Mouse (Mus musculus) kidney, postnatal 10 days (tissue): ENCODE measurements around the gene Cabp2.
"Not testable (repeated sequence)": the region's sequence is repeated elsewhere in the genome, so short reads cannot be mapped to it uniquely, and the experiment has no call there.

ENCODE experiments used
- DNase-seq: peaks from one replicate; pipeline ENCODE4 v3.0.0; 2021; ENCODE audit warnings: mixed read lengths

Gene Cabp2

DNA sequence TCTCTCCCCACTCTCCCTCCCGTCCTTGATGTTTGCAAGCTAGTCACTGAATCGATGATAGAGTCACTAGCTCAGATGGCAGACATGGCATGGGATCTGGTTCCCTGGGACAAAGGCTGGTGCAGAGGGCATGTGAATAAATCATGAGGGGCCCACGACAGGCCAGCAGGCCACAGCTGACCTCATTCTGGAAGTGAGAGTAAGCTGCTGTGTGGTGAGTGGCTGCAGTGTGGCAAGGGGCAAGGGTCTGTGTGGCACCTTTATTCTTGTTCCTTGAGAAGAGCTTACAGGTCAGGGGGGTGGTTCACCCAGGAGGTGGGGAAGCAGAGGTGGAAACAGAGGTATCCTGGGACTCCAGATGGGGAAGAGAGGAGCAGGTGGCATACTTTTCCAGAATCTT lies at the start of gene Cabp2:
Gene Cabp2, plus strand, starts transcription at position 185 of the 400 bp plus-strand sequence.
- no peak for DNase-seq

GRCm38 (mm10) chr19:4032668-4033067 lies 48.7 kb upstream of the Cabp2 start:
- no peak for DNase-seq

DNA sequence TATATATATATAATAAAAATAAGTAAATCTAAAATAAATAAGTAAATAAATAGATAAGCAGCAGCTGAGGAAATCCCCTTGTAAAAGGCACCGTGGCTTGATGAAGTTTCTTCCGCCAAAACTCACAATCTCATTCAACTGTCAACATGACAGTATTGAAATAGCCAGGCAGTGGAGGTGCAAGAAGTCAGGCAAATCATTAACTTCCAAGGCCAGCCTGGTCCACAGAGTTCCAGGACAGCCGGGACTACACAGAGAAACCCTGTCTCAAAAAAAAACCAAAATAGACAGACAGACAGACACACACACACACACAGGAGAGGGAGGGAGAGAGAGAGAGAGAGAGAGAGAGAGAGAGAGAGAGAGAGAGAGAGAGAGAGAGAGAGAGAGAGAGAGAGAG lies 48.1 kb upstream of the Cabp2 start:
- DNase-seq, result peak; percentile 43

DNA sequence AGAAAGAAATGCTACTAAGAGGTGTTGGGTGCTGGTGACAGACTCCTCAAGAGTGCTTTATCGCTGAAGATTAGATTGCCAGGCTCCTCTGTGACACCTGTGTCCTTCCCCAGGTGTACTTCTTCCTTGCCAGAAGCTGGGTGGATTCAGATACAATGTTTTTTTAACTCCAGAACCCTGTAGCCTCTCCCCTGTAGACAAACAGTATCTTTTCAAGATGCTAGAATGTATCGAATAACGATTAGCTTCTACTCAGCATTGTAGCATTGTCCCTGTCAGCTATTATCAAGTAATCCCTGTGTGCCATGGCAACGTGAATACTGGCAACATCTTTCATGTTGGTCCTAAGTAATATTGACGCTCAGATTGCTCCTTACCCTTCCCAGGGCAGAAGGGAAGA lies 47.6 kb upstream of the Cabp2 start:
- DNase-seq, result no peak

DNA sequence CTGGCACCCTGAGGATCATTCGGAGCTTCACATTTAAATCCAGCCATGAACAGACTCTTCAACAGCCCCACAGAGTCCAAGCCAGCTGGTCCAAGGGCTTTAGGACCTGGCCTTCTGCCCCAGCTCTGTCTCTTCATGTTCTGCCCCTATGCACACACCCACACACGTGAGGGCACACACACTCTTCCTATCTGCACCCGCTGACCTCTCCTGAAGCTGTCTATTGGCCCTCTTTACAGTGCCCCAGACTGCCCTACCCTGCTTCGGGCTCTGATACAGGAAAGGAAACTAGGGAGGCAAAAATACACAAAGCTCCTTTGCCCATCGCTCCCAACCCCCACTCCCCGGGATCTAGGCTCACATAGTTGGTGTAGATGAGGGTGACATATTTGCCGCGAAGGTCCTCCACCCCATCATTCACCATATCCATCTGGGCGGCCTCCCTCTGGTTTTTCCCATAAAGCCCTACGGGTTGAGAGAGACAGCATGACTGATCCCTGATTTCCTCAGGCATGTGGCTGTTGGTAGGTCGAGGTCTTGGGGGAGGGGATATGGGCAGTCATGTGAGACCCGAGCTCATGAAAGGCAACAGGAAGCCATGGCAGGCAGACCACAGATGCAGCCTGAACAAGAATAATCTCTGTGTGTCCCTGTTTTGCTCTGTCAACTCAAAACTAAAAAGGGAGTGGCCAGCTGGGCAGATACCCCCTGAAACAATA lies 44.9 kb upstream of the Cabp2 start:
- no peak for DNase-seq

DNA sequence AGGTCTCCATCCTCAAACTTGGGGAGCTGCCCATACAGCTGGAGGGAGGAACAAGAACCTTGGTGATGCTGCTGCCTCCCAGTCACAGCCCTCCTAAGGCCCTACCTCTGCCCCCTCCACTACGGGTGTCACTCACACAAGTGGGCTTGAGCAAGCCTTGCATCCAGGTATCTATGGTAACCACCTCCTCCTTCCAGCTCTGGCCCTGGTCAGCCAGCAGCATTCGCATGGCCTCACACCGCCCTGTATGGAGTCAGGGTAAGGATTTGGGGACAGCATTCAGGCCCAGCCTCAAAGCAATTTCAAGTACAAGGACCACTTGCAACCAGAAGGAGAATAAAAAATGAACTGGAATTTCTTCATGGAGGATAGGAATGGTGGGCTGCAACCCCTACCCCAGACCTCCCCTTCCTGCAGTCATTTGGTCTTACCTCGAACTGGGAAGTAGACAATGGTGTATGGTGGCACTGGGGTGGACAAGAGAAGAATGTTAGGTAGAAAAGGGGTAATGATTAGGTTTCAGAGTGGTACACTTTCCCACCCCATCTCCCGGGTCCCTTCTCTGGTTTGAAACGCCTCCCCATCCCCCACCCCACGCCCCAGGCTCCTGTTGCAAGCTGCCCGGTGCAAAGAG lies 44.1 kb upstream of the Cabp2 start:
- not testable (repeated sequence) for DNase-seq

DNA sequence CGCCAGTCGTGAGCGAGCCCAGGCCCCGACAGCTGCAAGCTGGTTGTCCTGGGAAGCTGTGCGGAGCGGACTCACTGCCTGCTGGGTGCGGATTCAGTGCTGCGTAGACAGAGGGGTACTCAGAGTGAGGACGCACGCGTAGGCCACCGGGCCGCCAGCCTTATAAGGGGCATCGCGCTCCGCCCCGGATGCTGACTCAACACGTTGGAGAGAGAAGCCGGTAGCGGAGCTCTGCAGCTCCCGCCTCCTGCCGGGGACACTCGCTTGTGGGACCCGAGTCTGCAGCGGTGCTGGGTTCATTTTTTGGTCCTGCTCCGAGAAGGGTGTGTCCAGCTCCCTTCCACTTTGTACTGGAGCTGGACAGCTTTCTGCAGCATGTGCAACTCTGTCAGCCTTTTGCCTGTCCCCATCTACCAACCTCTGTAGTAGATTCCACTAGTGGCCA lies 43.6 kb upstream of the Cabp2 start, which contains the start of gene Gstp1:
Gene Gstp1, minus strand, starts transcription at position 198 of the 445 bp plus-strand sequence.
- peak; percentile 92 for DNase-seq

DNA sequence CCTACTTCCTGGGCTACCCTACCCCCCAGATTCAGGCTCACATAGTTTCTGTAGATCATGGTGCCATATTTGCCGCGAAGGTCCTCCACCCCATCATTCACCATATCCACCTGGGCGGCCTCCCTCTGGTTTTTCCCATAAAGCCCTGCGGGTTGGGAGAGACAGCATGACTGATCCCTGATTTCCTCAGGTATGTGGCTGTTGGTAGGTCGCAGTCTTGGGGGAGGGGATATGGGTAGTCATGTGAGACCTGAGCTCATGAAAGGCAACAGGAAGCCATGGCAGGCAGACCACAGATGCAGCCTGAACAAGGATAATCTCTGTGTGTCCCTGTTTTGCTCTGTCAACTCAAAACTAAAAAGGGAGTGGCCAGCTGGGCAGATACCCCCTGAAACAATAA lies 40.4 kb upstream of the Cabp2 start:
- not testable (repeated sequence) for DNase-seq

DNA sequence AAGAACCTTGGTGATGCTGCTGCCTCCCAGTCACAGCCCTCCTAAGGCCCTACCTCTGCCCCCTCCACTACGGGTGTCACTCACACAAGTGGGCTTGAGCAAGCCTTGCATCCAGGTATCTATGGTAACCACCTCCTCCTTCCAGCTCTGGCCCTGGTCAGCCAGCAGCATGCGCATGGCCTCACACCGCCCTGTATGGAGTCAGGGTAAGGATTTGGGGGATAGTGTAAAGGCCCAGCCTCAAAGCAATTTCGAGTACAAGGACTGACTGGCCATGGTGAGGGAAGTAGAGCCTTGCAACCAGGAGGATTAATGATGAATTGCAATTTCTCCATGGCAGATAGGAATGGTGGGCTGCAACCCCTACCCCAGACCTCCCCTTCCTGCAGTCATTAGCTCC lies 39.9 kb upstream of the Cabp2 start:
- not testable (repeated sequence) for DNase-seq

DNA sequence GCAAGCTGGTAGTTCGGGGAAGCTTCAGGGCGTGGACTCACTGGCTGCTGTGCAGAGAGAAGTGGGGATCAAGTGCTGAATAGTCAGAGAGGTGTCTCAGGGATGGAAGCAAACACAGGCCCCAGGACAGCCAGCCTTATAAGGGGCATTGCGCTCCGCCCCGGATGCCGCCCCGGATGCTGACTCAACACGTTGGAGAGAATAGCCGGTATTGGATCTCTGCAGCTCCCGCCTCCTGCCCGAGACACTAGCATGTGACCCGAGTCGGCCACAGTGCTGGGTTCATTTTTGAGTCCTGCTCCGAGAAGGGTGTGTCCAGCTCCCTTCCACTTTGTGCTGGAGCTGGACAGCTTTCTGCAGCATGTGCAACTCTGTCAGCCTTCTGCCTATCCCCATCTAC lies 39.3 kb upstream of the Cabp2 start:
- peak; percentile 38 for DNase-seq

GRCm38 (mm10) chr19:4044109-4044508 lies 37.3 kb upstream of the Cabp2 start:
- not testable (repeated sequence) for DNase-seq

GRCm38 (mm10) chr19:4045966-4046865 lies 35.2 kb upstream of the Cabp2 start, which contains the start of gene Gstp2:
TSS of gene Gstp2 (minus strand) at chr19:4046023.
- peak; percentile 85 for DNase-seq

GRCm38 (mm10) chr19:4046866-4047254 lies 34.5 kb upstream of the Cabp2 start:
- no peak for DNase-seq

DNA sequence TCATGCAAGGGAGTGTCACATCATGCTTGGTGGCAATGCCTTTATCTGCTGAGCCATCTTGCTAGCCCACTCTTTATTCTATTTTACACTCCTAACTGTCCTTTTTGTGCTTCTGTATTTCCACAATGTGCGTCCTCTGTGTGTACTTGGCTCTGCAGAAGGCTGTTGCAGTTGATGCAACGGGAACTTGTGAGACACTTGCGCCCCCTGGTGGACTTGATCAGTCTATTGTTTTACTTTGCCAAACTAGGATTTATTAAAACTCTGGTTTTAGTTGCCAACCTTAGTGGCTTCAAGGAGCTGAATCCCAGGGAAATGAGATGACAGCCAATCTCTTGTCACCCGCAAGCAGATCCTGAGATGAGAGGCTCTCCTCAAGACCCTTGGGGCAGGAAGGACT lies 33.5 kb upstream of the Cabp2 start:
- peak; percentile 92 for DNase-seq

- DNase-seq, result not testable (repeated sequence)
These were observed 32.3 kb upstream of the Cabp2 start for GRCm38 (mm10) chr19:4049069-4049468.

- no peak for DNase-seq
These were observed 30.4 kb upstream of the Cabp2 start for GRCm38 (mm10) chr19:4051016-4051415.

DNA sequence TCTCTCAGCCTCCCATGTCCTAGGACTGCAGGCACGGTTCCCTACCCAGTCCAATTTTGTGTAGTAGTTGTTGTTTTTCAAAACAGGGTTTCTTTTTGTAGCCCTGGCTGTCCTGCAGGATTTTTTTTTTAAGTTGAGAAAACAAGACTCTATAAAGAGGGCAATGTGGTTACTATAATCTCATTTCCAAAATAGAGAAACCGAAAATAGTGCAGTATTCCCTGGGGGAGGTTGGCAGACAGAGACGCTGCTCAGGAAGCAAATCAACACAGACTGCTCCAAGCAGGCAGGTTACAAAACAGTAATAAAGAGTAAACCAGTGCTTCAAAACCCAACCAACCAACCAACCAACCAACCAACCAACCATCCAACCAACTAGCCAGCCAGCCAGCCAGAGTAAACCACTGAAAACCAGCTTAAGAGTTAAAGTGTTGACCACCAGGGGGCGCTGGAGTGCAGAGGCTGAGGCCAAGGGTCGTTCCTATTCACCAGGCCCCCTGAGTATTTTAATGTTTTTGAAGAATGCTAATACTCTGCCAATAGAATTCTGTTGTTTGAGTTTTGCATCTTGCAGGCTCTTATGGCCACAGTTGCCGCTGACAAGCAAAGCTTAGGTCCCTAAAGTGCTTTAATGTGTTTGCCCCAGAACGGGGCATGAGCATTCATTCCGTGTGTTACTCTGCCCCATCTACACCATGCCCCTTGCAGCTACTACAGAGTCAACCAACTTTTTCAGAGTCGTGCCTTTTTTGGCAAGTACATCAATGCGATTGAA lies 29.4 kb upstream of the Cabp2 start:
- peak; percentile 88 for DNase-seq

- no peak for DNase-seq
These were observed 28.8 kb upstream of the Cabp2 start for GRCm38 (mm10) chr19:4052516-4053030.

DNA sequence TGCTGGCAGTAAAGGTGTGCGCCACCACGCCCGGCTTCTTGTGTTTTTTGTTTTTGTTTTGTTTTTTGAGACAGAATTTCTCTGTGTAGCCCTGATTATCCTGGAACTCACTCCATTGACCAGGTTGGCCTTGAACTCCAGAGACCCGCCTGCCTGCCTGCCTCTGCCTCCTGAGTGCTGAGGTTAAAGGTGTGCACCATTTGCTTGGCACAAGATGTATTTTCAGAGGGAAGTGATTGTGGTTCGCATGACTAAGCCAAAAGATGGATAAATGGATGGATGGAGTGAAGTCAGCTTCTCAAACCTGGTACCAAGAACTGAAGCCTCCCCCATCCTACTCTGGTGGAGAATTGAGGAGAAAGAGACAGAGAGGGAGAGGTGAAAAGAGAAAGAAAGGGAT lies 26.8 kb upstream of the Cabp2 start:
- no peak for DNase-seq

DNA sequence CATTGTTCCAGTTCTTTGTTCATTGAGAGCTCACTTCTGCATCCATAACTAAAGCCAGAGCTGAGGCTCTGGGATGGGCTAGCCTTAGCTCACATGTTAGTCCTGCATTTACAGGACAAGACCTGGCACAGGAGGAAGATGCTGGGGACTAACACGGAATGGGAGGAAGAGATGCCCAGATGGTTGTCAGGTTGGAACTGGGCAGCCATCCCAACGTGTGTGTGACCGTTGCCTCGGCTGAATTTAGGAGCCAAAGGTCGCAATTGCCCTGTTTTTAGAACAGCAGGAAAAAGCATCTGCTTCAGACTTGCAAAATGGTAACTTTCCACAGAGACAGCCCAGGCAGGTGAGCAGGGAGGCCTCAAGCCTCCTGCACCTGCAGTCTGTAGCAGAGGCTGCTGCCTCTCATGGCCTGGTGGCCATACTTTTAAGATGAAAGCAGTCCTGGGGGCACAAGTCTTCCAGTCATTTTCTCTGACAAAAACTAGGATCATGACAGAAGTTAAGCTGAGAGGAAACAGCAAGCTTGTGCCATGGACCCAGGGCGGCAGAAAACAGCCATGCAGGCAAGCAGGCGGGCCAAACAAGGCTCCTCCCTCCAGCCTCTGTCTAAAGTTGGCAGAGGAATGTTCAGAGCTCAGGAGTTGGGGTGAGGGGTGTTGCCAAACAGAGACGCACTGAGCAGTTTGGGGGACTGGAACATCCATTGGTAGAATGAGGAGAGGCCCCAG lies 26.0 kb upstream of the Cabp2 start:
- DNase-seq, result peak; percentile 39

DNA sequence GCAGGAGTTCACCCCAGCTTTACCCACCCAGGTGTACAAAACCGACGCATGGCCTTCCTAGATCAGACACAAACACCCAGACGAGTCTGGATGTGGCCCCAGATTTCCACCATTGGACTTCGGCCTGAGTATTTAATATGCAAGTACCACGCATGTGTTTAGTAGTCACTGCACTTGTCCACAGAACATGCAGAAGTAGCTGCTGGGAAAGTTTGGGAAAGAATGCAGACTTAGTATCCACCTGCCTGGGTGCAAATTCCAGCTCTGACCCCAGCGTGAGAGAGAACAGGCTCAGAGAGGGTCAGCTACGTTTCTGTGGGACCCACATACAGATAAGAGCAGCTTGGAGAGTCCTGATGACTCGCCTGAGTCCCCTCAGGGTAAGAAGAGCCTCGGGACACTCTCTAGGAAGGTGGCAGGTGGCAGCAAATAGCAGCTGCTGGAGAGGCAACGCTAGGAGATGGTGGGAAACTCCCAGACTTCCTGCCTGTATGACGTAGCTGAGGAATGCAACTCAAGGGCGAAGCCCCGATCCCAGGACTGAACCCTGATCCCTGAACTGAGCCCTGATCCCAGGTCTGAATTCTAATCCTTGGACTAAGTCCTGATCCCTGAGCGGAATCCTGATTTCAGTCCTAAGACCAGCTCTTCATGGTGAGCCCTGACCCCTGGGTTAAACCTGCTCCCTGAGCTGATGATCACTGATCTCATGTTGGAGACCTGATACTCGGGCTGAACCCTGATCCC lies 25.3 kb upstream of the Cabp2 start:
- DNase-seq, result no peak
